Mouse (Mus musculus): ENCODE measurements around the gene Gm21969.

Gene Gm21969

GRCm38 (mm10) chr4:139587370-139587769 lies 15.6 kb upstream of the Gm21969 start:
- peak; percentile 74 for DNase-seq

DNA sequence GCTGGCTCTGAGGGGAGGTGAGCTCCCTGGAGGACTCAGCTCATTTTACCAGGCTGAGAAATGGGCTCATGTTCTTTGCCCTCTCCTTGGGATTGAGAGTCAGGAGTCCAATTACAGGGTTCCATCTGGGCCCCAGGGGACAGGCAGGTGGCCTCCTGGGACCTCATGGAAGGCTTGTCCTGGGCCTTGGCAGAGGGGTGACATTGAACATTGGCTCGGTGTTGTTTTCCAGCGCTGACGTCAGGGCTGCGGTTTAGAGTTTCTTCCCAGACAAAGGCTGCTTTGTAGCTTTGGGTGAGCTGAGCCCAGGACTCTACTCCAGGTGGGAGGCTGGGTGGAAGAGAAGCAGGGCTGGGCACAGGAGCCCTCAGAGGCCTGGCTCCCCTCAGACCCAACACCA lies 15.2 kb upstream of the Gm21969 start:
- DNase-seq, result no peak

DNA sequence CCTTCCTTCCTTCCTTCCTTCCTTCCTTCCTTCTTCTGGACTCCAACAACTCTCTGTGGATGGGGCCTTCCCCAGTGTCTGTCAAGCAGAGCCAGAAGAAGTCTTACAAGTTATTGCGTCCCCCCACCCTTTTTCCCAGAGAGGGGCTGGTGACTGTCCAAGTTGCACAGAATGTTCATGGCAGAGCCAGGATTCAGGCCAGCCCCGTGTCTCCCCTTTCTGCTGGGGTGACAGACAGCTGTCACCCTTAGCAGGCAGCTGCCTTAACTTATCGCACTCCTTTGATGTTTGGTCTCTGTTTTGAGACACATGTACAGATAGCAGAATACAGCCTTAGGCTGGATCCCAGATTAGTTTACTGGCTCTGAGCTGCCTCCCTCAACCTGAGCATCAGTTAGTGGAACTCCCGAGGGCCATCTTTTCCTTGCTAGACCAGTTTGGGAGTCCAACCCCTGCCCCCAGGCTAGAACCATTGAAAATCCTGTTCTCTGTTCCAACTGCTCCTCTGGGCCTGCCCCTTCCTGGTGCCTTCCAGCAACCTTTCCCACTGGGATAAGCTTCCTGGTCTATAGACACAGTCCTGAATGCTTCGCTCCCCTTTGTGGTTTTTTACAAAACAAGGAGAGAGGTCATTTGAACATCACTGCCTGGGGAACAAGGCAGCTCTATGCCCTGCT lies 13.5 kb upstream of the Gm21969 start:
- no peak for DNase-seq

DNA sequence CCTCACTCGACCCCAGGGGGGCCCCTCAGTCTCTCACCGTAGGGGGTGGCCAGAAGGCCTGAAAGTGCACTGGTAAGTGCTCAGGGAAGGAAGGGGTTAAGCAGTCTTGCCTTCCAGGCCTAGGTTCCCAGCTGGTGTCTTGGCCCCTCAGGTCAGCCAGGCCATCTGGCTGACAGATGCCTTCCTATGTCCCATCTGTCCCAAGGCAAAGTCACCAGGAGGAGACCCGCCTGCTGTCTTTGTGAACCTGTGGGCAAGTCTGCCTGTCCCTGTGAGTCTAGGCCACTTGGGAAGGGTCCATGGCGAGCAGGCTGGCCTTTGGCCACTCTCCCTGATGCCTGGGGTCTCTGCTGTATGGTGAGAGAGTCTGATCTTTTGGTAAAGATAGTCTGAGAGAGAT lies 12.5 kb upstream of the Gm21969 start:
- peak; percentile 97 for DNase-seq

DNA sequence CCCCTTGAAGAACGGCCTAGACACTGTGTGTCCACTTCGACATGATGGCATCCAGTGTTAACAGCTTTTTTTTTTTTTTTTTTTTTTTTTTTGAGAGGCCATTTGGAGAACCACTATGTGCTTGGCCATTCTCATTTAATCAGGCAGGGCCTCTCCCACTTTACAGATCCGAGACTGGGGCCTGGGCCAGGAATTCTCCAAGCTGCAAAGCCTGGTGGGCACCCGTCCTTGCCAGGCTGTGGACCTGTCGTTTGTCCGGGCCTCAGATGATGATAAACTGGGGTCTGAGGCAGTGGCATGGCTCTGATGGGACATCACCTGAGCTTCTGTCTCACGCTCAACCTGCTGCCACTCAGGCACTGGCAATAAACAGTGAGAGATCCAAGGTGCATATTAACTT lies 10.1 kb upstream of the Gm21969 start:
- DNase-seq, result no peak

GRCm38 (mm10) chr4:139593383-139593782 lies 9.6 kb upstream of the Gm21969 start:
- no peak for DNase-seq

DNA sequence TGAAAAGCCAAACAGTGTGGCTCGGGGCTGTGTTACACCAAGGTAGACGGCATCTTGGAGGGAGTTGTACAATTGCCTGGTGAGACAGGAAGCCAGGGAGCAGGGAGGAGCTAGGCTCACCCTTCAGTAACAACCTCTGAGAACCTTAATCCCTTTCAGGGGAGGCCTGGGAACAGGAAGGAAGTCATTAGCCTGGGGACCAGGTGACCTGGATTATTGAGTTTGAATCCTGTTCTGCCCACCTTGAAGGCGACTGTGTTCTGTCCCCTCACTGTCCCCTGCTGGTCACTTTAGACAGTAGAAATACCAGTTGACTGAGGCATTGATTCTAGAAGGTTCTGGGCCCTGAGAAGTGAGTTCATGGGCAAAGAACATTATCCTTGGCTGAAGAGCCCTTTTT lies 8.9 kb upstream of the Gm21969 start:
- DNase-seq, result peak; percentile 56

DNA sequence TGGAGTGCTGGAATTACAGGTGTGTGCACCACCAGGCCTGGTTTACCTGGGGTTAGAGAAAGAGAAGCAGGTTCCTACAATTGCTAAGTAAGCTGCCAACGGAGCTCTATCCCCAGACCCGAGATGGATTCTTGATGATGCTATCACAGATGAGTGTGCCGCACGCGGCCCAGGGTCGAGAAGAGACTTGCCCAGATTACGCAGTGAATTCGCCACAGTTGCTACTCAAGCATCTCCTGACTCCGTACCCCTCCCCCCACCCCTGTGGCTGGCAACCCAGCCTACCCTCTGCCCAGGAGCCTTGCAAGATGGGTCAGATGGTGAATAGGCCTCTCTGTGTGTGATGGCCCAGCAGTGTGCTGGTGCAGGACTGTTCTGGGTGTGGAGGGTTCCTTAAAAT lies 6.3 kb upstream of the Gm21969 start:
- DNase-seq, result no peak

DNA sequence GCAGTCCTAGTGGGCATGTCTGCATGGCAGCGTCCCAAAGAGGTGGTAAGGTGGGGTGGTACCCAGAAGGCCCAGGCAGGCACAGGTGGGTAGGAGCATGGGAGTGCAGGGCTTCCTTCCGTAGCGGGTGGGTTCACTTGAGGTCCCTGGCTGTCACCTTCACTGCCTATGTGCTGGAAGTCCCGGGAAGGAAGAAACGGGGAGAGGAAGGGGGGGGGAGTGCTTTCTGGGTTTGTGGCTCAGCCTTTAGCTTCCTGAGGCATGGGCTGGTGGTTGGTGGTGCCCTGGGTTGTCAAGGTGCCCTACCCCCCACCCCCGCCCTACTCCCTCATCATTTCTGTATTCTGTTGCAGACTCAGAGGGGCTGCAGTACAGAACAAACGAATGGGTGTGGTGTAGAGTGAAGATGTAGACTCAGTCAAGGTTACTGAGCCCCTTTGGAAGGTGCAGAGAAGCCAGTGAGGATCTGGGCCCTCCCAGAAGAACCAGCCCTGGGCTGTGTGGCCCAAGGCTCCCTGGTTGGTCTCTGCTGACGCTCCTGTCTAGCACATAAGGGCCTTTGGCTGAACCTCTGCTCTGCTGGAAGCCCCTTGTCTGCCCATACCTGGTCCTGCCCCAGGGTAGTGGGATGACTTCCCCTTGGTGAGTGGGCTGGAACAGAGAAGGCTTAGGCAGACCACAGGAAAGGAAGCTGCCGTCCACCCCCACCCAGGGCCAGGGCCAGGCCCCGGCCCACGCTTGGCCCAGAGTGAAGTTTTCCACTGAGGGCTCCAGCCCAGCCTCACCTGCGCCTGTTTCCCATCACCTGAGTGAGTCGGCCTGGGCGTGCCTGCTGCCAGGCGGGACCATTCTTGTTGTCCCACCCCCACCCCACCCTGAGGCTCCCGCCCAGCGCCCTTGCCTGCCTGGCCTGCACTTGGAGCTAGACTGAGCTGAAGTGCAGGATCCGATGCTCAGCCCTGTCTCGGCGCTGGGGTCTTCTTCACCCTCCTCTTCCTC lies 5.4 kb upstream of the Gm21969 start:
- DNase-seq, result no peak

- no peak for DNase-seq
Observed at GRCm38 (mm10) chr4:139598356-139598755, 4.6 kb upstream of the Gm21969 start.

DNA sequence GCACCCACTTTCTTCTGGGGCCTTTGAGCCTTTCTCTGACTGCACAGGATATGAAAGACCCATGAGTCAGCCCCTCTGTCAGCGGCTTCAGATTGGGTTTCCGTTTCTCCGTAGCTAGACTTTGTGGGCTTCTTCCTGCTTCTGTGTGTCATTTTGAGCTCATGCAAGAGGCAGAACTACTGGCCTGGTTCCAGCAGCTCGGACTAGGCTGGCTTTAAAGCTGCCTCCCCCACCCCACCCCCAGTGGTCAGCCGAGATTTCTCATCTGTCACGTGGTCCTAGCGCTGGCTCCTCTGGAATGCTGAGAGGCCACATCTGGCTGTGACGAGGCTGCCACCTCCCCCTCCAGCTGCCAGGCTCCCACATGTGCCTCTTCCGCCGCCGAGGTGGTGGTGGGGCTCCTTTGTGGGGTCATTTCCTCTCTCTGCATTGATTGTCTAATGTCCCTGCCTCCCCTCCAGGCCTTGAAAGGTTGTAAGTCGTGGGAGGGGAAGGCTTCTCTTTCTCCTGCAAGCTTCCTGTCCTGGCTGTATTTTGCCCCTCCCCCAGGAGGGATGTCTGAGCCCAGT lies 4.0 kb upstream of the Gm21969 start:
- DNase-seq, result no peak

GRCm38 (mm10) chr4:139601519-139602356 lies 1.2 kb upstream of the Gm21969 start:
- DNase-seq, result no peak

- no peak for DNase-seq
Observed at GRCm38 (mm10) chr4:139605216-139605615, 2.2 kb downstream of the Gm21969 start.

- no peak for DNase-seq
Observed at GRCm38 (mm10) chr4:139606732-139607131, 3.7 kb downstream of the Gm21969 start.

DNA sequence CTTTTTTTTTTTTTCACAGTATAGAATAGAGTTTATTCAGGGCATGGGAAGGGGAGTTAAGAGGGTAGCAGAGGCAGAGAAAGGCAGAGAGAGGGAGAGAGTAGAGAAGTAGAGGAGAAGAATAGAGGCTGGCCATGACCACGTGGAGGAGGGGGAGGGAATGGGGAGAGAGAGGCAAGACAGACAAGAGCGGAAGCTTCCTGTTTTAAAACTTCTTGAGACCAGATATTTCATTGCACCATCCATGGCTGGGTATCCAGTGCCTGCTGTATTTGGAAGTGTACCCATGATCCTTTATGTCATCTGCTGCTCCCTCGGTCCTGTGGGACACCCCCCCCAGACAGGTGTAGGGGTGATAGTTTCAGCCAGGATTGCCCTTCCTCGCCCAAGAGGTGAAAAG lies 6.0 kb downstream of the Gm21969 start:
- DNase-seq, result no peak

DNA sequence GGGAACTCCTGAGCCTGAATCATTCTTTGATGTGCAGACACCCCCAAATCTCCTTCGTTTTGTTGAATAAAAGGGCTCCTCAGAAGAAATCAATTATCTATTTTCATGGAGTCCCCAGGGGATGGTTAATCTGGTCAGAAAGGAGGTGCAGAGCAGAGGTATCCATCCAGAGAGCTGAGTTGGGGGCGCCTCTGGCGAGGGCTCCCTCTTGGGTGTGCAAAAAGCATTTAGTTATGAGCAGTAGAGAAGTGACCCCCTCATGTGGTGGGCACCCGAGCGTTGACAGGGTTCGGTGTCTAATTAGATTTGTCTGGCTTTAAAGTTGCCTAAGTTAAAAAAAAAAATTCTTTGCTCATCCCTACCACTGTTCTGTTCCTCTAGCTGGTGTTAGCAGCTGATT lies 8.0 kb downstream of the Gm21969 start:
- DNase-seq, result no peak

DNA sequence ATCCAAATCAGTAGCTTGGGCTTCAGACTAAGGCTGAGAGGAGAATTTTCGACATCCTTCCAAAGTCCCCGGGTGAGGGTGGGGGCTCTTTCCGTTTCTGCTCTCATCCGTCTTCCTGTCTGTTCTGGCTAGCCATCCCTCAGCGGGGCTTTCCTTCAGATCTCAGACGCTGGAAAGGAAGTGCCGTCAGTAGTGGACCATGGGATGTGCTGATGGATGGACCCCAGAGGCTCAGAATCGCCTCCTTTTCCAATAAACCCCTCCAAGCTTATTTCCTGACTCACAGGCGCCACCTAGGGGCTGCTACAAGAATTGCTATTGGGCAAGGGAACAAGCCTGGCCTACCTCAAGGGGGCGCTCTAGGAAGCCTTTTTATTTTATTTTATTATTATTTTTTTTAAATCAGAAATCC lies 8.6 kb downstream of the Gm21969 start:
- DNase-seq, result peak; percentile 88

DNA sequence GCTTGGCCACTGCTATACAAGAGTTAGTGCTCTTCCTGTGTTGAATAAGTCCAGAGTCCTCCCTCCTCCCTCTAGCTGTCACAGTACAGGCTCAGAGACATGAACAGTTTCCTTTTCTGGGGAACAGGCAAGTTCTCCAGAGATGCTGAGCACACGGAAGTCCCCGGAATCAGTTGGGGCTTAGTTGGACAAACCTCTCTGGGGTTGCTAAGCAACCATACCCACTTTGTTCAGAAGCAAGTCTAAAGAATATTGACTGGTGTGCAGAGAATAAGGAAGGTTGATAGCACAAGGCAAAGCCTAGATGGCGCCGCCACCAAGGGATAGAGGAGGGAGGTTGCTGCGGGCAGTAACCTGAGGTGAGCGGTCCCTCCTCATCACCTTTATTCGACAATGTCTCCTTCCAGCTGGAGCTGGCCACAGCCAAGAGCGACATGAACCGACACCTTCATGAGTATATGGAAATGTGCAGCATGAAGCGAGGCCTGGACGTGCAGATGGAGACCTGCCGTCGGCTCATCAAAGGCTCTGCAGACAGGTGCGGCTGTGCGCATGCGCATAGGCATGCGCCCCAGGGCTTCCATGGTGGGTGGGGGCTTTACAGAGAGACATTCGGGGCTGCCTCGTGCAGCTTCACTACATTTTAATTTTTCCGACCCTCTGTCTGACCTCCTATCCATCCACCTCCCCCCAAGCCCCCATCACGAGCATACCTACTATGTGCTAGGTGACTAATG lies 11.7 kb downstream of the Gm21969 start:
- DNase-seq, result no peak

- DNase-seq, result no peak
Observed at GRCm38 (mm10) chr4:139616276-139617000, 13.5 kb downstream of the Gm21969 start.

GRCm38 (mm10) chr4:139617001-139617364 lies 14.0 kb downstream of the Gm21969 start:
- DNase-seq, result no peak

- no peak for DNase-seq
Observed at GRCm38 (mm10) chr4:139619765-139620164, 16.8 kb downstream of the Gm21969 start.

All from cerebellum, adult 9-10 months (tissue).